Mouse (Mus musculus): ENCODE measurements around the gene Ciz1. TPM values are rescaled to one million over a fixed set of nuclear protein-coding genes. Genes with fewer than 3 reads are reported as not detected.

The Ciz1 gene
- polyA plus RNA-seq, 1 experiment, result 225 TPM

DNA sequence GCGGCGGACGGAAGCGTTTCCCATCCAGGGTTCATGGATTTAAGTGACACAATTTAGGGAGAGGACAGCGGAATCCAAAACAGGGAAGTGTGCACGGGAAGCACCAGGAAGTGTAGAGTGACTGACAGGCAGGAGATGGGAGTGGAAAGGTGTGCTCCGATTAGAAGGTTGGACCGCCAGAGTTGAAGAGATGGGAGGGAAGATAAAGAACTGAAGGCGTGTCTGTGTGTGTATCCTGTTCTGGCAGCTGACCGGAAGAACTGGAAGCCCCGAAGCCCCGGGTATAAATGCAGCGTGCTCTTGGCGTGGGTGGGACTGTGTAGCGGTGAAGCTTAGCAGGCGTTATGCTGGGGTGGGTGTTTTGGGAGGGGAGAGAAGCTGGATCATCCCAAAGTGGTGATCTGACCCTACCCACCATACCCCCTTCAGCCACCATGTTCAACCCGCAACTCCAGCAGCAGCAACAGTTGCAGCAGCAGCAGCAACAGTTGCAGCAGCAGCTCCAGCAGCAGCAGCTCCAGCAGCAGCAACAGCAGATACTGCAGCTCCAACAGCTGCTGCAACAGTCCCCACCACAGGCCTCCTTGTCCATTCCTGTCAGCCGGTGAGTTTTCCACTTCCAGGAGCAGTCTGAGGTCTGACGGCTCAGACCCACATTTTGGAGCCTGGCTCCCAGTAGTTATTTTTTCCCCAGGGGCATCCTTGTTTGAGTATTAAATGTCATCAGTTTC lies 11.4 kb downstream of the Ciz1 start:
- DNase-seq (ENCODE audit: low read depth), result no peak
- TF ChIP-seq POLR2A (IDR thresholded peaks at IDR 0.05; ENCODE audit: borderline replicate concordance, extremely low read depth, insufficient read depth, insufficient read length, poor library complexity, severe bottlenecking) (no peak), CTCF (IDR thresholded peaks at IDR 0.05; ENCODE audit: borderline replicate concordance, extremely low read depth, insufficient read depth, insufficient read length) (no peak)

DNA sequence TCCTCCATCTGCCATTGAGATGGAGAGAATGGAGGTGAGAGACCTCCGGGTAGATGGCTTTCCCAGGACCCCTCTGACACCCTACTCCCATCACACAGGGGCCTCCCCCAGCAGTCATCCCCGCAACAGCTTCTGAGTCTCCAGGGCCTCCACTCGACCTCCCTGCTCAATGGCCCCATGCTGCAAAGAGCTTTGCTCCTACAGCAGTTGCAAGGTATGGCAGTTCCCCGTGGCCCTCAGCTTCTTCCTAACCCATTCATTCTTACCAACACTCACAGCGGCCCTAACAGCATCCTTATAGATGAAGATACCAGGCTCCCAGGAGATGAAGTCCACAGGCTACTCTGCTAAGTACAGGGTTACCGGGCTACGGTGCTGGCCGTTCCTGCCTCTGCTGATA lies 12.0 kb downstream of the Ciz1 start:
- TF ChIP-seq POLR2A (IDR thresholded peaks at IDR 0.05; ENCODE audit: borderline replicate concordance, extremely low read depth, insufficient read depth, insufficient read length, poor library complexity, severe bottlenecking) (no peak), CTCF (IDR thresholded peaks at IDR 0.05; ENCODE audit: borderline replicate concordance, extremely low read depth, insufficient read depth, insufficient read length) (no peak)

DNA sequence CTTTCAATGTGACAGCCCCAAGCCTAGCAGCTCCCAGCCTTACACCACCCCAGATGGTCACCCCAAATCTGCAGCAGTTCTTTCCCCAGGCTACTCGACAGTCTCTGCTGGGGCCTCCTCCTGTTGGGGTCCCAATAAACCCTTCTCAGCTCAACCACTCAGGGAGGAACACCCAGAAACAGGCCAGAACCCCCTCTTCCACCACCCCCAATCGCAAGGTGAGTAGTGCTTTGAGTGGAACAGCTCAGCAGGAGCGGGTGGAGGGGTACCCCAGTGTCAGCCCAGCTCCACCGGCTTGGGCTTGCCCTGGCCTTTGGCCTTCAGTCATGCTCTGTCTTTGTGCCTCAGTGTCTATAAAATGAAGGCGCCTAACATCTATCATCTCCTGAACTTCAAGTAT lies 15.2 kb downstream of the Ciz1 start:
- TF ChIP-seq CTCF (IDR thresholded peaks at IDR 0.05; ENCODE audit: borderline replicate concordance, extremely low read depth, insufficient read depth, insufficient read length) (no peak), POLR2A (IDR thresholded peaks at IDR 0.05; ENCODE audit: borderline replicate concordance, extremely low read depth, insufficient read depth, insufficient read length, poor library complexity, severe bottlenecking) (no peak)
- DNase-seq (ENCODE audit: low read depth), result no peak

More for the DNA sequence above, 12.0 kb downstream of the Ciz1 start:
- no peak for DNase-seq (ENCODE audit: low read depth)

DNA sequence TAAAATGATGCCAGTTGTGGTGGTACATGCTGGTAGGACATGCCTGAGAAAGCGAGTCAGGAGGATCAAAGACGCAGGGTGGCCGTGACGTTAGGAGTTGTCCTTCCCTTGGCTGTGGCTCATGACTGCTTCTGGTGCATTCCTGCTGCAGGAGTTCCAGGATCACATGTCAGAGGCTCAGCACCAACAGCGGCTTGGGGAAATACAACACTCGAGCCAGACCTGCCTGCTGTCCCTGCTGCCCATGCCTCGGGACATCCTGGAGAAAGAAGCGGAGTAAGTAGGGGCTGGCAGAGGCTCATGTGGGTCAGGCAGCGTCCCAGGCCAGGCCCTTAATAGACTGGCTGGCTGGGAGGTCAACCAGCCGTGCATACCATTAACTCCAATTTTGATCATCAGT lies 22.1 kb downstream of the Ciz1 start:
- no peak for DNase-seq (ENCODE audit: low read depth)
- no peak for TF ChIP-seq POLR2A (IDR thresholded peaks at IDR 0.05; ENCODE audit: borderline replicate concordance, extremely low read depth, insufficient read depth, insufficient read length, poor library complexity, severe bottlenecking)
- TF ChIP-seq CTCF (IDR thresholded peaks at IDR 0.05; ENCODE audit: borderline replicate concordance, extremely low read depth, insufficient read depth, insufficient read length), result no peak

DNA sequence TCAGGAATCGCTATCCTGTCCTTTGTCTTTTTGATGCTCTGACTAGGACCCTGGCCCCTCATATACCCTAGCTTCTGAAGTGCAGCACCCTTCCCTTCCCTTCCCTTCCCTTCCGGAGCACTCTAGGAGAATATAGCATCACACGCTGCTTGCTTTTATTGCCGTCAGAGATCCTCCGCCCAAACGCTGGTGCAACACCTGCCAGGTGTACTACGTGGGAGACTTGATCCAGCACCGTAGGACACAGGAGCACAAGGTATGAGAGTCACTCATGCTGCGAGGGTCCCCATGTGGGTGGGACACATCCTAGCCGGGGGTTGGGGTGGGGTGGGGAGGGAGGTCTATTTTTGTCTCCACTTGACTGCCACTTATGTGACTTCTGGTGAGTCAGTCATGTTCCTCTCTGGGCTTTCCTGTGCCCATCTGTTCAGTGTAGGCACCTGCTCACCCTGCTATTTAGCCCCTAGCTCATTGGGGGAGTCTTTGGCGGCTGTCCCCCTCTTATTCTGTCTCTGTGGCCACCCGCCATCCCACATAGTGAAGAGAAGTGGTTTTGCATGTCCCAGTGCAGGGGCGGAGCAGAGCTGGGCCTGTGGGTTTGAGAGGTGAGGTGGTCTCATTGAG lies 23.3 kb downstream of the Ciz1 start:
- DNase-seq (ENCODE audit: low read depth), result no peak
- TF ChIP-seq POLR2A (IDR thresholded peaks at IDR 0.05; ENCODE audit: borderline replicate concordance, extremely low read depth, insufficient read depth, insufficient read length, poor library complexity, severe bottlenecking), result no peak
- TF ChIP-seq CTCF (IDR thresholded peaks at IDR 0.05; ENCODE audit: borderline replicate concordance, extremely low read depth, insufficient read depth, insufficient read length), result no peak

DNA sequence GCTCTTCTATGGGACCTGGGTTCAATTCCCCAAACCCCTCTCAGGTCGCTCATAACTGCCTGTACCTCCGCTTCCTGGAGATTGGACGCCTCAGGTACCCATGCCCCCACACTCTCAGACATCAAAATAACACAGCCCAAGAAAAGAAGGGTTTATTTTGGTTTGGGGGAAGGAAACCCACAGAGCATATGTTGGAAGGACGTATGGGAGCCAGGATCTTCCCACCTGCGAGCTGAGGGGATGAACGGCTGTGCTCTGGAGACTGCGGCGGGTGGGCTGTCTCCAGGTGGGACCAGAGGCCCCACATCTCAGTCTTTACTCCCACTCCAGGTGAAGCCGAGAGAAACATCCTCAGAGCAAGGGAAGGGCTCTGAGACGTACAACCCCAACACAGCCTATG lies 24.8 kb downstream of the Ciz1 start:
- DNase-seq (ENCODE audit: low read depth), result no peak
- TF ChIP-seq CTCF (IDR thresholded peaks at IDR 0.05; ENCODE audit: borderline replicate concordance, extremely low read depth, insufficient read depth, insufficient read length) (no peak), POLR2A (IDR thresholded peaks at IDR 0.05; ENCODE audit: borderline replicate concordance, extremely low read depth, insufficient read depth, insufficient read length, poor library complexity, severe bottlenecking) (no peak)

DNA sequence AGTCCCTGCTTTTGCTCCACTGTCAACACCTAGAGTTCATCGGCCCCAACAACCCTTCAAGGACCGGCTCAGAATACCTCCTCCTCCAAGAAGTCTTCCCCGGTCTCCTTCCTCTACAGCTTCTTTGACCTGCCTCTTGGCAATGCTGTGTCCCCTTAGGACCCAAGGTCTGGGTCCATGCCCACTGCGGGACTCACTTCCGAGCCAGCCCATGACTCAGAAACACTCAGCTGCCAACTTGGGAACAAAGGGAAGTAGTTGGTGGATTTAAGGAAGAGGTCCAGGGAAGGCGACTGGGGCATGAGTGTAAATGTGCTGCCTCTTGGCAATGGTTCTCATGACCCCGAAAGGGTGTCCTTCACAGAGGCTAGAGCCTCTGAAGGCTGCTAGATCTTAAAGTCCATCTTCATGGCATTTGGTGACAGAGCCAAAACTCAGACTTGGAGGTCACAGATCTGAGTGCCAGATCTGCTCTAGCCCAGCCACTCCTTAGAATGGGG lies 27.9 kb downstream of the Ciz1 start:
- TF ChIP-seq CTCF (IDR thresholded peaks at IDR 0.05; ENCODE audit: borderline replicate concordance, extremely low read depth, insufficient read depth, insufficient read length) (no peak), POLR2A (IDR thresholded peaks at IDR 0.05; ENCODE audit: borderline replicate concordance, extremely low read depth, insufficient read depth, insufficient read length, poor library complexity, severe bottlenecking) (no peak)
- no peak for DNase-seq (ENCODE audit: low read depth)

DNA sequence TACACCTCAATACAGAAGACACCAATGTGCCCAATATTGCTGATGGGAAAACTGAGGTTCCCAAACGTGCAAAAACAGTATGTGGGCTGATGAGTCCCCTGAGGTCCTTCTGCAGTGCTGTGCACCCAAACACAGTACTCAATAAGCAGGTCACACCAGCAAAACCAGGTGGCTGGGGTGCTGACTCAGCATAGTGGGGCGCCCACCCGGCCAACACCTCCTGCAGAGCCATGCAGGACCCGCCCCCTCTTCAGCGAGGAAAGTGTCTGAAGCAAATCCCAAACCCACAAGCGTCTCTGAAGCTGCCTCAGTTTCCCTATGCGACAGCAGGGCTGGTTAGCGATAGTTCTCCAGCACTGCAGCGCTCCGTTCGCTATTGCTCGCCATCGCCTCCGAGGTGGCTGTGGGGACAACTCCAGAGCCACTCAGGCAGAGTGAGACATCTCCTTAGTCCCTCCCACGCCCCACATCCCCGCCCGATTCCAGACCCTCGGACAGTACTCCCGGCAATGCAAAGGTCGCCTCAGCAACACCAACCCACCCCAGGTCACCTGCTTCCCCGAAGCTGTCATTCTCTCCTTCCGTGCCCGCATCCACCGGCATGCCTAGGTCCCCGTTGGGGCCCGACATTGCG lies 29.1 kb downstream of the Ciz1 start:
- no peak for DNase-seq (ENCODE audit: low read depth)
- no peak for TF ChIP-seq POLR2A (IDR thresholded peaks at IDR 0.05; ENCODE audit: borderline replicate concordance, extremely low read depth, insufficient read depth, insufficient read length, poor library complexity, severe bottlenecking)
- TF ChIP-seq CTCF (IDR thresholded peaks at IDR 0.05; ENCODE audit: borderline replicate concordance, extremely low read depth, insufficient read depth, insufficient read length), result no peak

DNA sequence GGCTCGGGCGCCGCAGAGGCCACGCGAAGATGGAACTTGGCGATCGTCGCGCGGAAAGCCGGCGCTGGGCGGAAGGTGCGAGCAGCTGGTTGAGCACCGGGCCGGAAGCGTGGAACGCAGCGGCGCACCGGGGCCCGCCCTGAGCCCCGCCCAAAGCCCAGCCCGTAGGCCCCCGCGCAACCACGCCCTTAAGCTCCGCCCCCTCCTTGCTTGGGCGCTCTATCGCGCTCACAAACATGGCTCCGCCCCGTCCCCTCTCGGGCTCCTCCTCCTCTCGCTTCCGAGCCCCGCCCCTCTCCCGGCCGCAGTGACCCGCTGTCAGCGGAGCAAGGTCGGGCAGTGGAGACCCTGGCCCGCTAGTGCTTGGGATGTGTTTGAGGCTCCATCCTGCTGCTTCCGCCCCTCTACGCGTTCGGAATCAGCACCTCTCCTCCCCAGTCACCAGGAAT lies 29.7 kb downstream of the Ciz1 start, which contains the start of gene 1110008P14Rik:
TSS of gene 1110008P14Rik (minus strand) at position 164 of the 449 bp plus-strand sequence.
- peak; percentile 94 for DNase-seq (ENCODE audit: low read depth)
- TF ChIP-seq CTCF (IDR thresholded peaks at IDR 0.05; ENCODE audit: borderline replicate concordance, extremely low read depth, insufficient read depth, insufficient read length), result no peak

DNA sequence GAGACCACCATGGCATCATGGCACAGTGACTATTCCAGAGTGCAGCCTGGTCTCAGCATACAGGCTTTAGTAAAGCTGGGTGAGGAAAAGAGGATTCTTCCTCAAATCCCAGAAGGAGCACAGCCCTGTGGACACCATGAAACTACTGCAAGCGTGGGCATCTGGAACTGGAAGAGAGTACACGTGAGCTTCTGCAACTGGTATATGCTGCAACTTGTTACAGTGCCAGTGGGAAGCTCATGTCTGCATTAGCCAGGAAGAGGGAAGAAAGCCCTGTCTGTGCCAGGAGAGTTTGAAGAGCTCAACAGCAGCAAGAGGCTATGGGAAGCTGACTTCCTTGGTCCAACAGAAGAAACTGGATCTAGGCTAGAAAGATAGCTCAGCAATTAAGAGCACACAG lies 30.6 kb downstream of the Ciz1 start:
- no peak for DNase-seq (ENCODE audit: low read depth)
- TF ChIP-seq CTCF (IDR thresholded peaks at IDR 0.05; ENCODE audit: borderline replicate concordance, extremely low read depth, insufficient read depth, insufficient read length), result no peak
- TF ChIP-seq POLR2A (IDR thresholded peaks at IDR 0.05; ENCODE audit: borderline replicate concordance, extremely low read depth, insufficient read depth, insufficient read length, poor library complexity, severe bottlenecking), result no peak

DNA sequence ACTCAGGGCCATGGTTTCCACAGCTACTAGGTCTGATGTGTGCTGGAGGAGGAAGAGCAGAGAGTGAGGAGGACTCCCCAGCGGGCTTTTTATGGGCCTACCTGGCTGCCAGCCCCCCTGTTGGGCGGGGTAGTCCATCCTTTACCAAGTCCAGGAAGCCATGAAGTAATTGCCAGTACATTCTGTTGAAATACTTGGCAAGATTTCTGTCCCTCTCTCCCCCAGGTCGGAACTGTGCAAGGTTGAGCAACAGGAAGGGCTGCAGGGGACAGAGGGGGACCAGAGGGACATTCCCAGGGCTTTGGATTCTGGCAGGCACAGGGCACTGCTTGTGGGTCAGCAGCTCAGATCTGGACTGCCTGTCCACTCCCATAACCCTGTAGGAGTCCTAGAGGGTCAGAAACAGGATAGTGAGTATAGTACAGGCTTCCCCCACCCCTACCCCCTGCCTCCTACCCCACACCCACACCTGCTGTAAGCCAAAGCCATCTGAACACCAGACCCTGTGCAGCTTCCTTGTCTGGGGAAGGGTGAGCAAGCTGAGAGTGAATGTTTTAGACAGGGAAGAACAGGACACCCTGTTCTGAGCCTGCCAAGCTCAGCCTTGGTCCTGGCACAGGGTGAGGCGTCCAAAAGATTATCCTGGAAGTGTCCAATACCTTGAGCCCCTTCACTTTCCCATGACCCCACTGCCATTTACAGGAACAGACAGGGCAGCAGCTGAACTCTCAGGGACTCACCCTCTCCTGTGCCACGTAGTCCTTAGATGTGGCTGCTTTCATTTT lies 35.8 kb downstream of the Ciz1 start, which contains the start of gene Lcn2:
TSS of gene Lcn2 (minus strand) at position 547 of the 785 bp plus-strand sequence.
- no peak for DNase-seq (ENCODE audit: low read depth)

More for the DNA sequence above, 35.8 kb downstream of the Ciz1 start, which contains the start of gene Lcn2:
- TF ChIP-seq POLR2A (IDR thresholded peaks at IDR 0.05; ENCODE audit: borderline replicate concordance, extremely low read depth, insufficient read depth, insufficient read length, poor library complexity, severe bottlenecking) (no peak), CTCF (IDR thresholded peaks at IDR 0.05; ENCODE audit: borderline replicate concordance, extremely low read depth, insufficient read depth, insufficient read length) (no peak)

Measured in brain, embryonic 14.5 days (tissue).